Mouse (Mus musculus): ENCODE measurements around the gene Appbp2. TPM values are rescaled to one million over a fixed set of nuclear protein-coding genes. Genes with fewer than 3 reads are reported as not detected.

Gene Appbp2
- polyA plus RNA-seq (2012; rRNA removed): 10.5 and 11.5 TPM in 2 replicates

DNA sequence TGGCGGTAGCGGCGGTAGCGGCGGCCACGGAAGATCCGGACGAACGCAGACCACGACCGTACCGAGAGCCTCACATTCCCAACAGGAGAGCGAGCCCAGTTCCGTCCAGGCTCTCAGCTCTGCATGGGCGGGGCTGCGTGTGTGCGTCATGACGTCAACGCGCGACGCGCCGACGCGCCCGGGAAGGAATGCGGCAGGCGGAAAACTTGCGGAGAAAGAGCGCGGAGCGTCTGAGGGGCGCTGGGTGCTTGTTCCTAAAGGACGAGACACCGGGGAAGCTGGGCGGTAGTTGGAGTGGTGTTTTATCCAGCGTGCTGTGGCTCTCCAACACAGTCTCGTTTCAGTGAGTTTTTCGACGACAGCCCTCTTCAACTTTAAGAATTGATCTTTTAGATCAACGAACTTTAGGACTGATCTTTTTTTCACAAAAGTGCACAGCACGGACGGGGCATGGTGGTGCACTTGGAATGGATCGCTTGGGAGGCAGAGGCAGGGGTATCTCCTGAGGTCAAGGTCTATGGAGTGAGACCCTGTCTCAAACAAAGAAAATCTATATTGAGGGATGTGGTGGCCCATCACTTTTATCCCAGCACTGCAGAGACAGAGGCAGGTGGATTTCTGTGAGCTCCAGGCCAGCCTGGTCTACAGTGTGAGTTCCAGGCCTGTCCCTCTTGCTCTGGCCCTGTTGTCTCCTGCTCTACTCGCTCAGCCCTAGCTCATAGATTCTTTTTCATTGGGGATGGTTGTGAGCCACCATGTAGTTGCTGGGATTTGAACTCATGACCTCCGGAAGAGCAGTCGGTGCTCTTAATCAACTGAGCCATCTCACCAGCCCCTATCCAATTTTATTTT, at the start of gene Appbp2:
Gene Appbp2 (minus strand): TSS at position 141 of the 852 bp plus-strand sequence.
- WGBS: 5% methylated on average over 48 of the region's 48 CpGs

GRCm38 (mm10) chr11:85281219-85281878, 46.4 kb upstream of the Appbp2 start:
- 68% methylated on average over 15 of the region's 15 CpGs for WGBS
- TF ChIP-seq CTCF (conservative IDR thresholded peaks at IDR 0.05; ENCODE audit: insufficient read depth, insufficient read length, low read depth, low read length) (no peak), POLR2A (IDR thresholded peaks at IDR 0.05; ENCODE audit: low read depth, low read length) (no peak)
- H3K36me3 ChIP-seq (ENCODE audit: control insufficient read depth, insufficient read depth, low read length): no peaks in the 10 kb centered on the region
- DNase-seq: no peak
- no peak overlapping the region for H3K4me3 ChIP-seq (ENCODE audit: insufficient read depth, low read depth, low read length)
- no peaks in the 10 kb centered on the region for H3K4me1 ChIP-seq (ENCODE audit: control insufficient read depth, insufficient read depth, low read length)
- no peak overlapping the region for H3K27ac ChIP-seq (ENCODE audit: insufficient read depth, low read depth, low read length)
- H3K27me3 ChIP-seq (replicated peaks; ENCODE audit: control insufficient read depth, insufficient read depth, low read length): no peaks in the 10 kb centered on the region

More for the DNA sequence above, at the start of gene Appbp2:
- peak; percentile 95 for DNase-seq
- peak within 1 kb of the TSS; percentile 91 for H3K27ac ChIP-seq (ENCODE audit: insufficient read depth, low read depth, low read length)
- H3K4me3 ChIP-seq (ENCODE audit: insufficient read depth, low read depth, low read length): peak within 1 kb of the TSS; percentile 79
- 0 out of 2 replicates have a peak, but pooled peaks cover 6% of the 10 kb centered on the region for H3K4me1 ChIP-seq (ENCODE audit: control insufficient read depth, insufficient read depth, low read length)
- H3K27me3 ChIP-seq (replicated peaks; ENCODE audit: control insufficient read depth, insufficient read depth, low read length): no peaks in the 10 kb centered on the region
- peak; percentile 91 for TF ChIP-seq POLR2A (IDR thresholded peaks at IDR 0.05; ENCODE audit: low read depth, low read length)
- no peak for TF ChIP-seq CTCF (conservative IDR thresholded peaks at IDR 0.05; ENCODE audit: insufficient read depth, insufficient read length, low read depth, low read length)
- H3K36me3 ChIP-seq (ENCODE audit: control insufficient read depth, insufficient read depth, low read length): no peaks in the 10 kb centered on the region

GRCm38 (mm10) chr11:85278175-85278574, 43.2 kb upstream of the Appbp2 start:
- Histone ChIP-seq H3K27me3 (replicated peaks; ENCODE audit: control insufficient read depth, insufficient read depth, low read length) (no peaks in the 10 kb centered on the region), H3K4me1 (ENCODE audit: control insufficient read depth, insufficient read depth, low read length) (no peaks in the 10 kb centered on the region), H3K36me3 (ENCODE audit: control insufficient read depth, insufficient read depth, low read length) (no peaks in the 10 kb centered on the region), H3K4me3 (ENCODE audit: insufficient read depth, low read depth, low read length) (no peak overlapping the region), H3K27ac (ENCODE audit: insufficient read depth, low read depth, low read length) (no peak overlapping the region)
- TF ChIP-seq POLR2A (IDR thresholded peaks at IDR 0.05; ENCODE audit: low read depth, low read length): no peak
- no peak for TF ChIP-seq CTCF (conservative IDR thresholded peaks at IDR 0.05; ENCODE audit: insufficient read depth, insufficient read length, low read depth, low read length)
- 89% methylated on average over 1 of the region's 1 CpGs for WGBS
- no peak for DNase-seq

DNA sequence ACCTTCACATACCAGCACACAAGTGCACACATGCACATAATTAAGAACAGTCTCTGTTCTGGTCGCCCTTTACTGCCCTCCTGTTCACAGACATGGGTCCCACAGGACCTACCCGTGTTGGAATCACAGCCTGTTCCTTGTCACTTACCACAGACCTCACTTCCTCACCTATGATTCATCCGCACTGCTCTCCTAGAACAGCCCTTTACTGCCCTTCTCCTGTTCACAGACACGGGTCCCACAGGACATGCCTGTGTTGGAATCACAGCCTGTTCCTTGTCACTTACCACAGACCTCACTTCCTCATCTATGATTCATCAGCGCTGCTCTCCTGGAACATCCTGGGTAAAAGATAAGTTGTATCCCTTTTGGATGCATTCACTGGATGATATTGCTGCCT, 42.7 kb upstream of the Appbp2 start:
- Histone ChIP-seq H3K4me1 (ENCODE audit: control insufficient read depth, insufficient read depth, low read length) (no peaks in the 10 kb centered on the region), H3K4me3 (ENCODE audit: insufficient read depth, low read depth, low read length) (no peak overlapping the region), H3K27ac (ENCODE audit: insufficient read depth, low read depth, low read length) (no peak overlapping the region), H3K36me3 (ENCODE audit: control insufficient read depth, insufficient read depth, low read length) (no peaks in the 10 kb centered on the region), H3K27me3 (replicated peaks; ENCODE audit: control insufficient read depth, insufficient read depth, low read length) (no peaks in the 10 kb centered on the region)
- TF ChIP-seq CTCF (conservative IDR thresholded peaks at IDR 0.05; ENCODE audit: insufficient read depth, insufficient read length, low read depth, low read length) (no peak), POLR2A (IDR thresholded peaks at IDR 0.05; ENCODE audit: low read depth, low read length) (no peak)
- WGBS: 64% methylated on average over 5 of the region's 5 CpGs
- no peak for DNase-seq

DNA sequence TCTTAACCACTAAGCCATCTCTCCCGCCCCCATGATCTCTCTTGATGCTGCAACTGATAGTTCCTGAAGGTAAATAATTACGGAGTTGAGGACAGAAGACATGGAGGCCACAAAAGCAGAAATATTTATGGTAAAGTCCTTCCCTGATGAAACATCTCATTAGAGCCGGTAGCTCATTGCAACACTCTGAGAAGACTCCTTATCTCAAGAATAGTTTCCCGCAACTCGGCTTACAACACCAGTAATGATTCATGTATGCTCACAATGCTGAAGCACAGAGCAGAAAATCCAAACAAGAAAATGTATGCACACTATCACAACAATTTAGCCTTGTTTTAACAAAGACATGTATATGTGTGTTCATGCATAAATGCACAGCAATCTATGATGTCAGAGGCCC, 40.2 kb upstream of the Appbp2 start:
- Histone ChIP-seq H3K27me3 (replicated peaks; ENCODE audit: control insufficient read depth, insufficient read depth, low read length) (no peaks in the 10 kb centered on the region), H3K27ac (ENCODE audit: insufficient read depth, low read depth, low read length) (no peak overlapping the region), H3K4me3 (ENCODE audit: insufficient read depth, low read depth, low read length) (no peak overlapping the region), H3K4me1 (ENCODE audit: control insufficient read depth, insufficient read depth, low read length) (no peaks in the 10 kb centered on the region; the same call in 1 of the 2 replicates), H3K36me3 (ENCODE audit: control insufficient read depth, insufficient read depth, low read length) (no peaks in the 10 kb centered on the region)
- 83% methylated on average over 5 of the region's 5 CpGs for WGBS
- TF ChIP-seq POLR2A (IDR thresholded peaks at IDR 0.05; ENCODE audit: low read depth, low read length) (no peak), CTCF (conservative IDR thresholded peaks at IDR 0.05; ENCODE audit: insufficient read depth, insufficient read length, low read depth, low read length) (no peak)
- no peak for DNase-seq

DNA sequence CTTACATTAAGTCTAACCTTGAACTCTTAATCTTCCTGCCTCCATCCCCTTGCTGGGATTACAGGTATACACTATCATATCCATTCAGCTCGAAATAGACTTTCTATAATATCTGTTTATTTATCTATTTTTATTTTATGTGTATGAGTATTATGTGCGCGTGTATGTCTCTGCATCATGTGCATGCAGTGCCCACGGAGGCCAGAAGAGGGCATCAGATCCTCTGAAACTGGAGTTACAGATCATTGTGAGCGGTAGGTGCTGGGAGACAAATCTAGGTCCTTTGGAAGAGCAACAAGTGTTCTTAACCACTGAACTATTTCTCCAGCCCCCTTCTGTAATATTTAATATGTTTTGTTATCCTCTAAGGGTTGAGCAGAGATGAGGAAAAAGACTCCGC, 38.4 kb upstream of the Appbp2 start:
- peak; percentile 38; the same call in 1 of the 2 replicates for TF ChIP-seq CTCF (conservative IDR thresholded peaks at IDR 0.05; ENCODE audit: insufficient read depth, insufficient read length, low read depth, low read length)
- no peak for TF ChIP-seq POLR2A (IDR thresholded peaks at IDR 0.05; ENCODE audit: low read depth, low read length)
- no peak overlapping the region for H3K27ac ChIP-seq (ENCODE audit: insufficient read depth, low read depth, low read length)
- H3K4me3 ChIP-seq (ENCODE audit: insufficient read depth, low read depth, low read length): no peak overlapping the region
- DNase-seq: no peak
- no peaks in the 10 kb centered on the region; the same call in 1 of the 2 replicates for H3K4me1 ChIP-seq (ENCODE audit: control insufficient read depth, insufficient read depth, low read length)
- no peaks in the 10 kb centered on the region for H3K36me3 ChIP-seq (ENCODE audit: control insufficient read depth, insufficient read depth, low read length)
- H3K27me3 ChIP-seq (replicated peaks; ENCODE audit: control insufficient read depth, insufficient read depth, low read length): no peaks in the 10 kb centered on the region
- WGBS: 78% methylated on average over 6 of the region's 6 CpGs

GRCm38 (mm10) chr11:85270631-85271030, 35.7 kb upstream of the Appbp2 start:
- Histone ChIP-seq H3K4me1 (ENCODE audit: control insufficient read depth, insufficient read depth, low read length) (no peaks in the 10 kb centered on the region; the same call in 1 of the 2 replicates), H3K27ac (ENCODE audit: insufficient read depth, low read depth, low read length) (no peak overlapping the region), H3K36me3 (ENCODE audit: control insufficient read depth, insufficient read depth, low read length) (no peaks in the 10 kb centered on the region), H3K27me3 (replicated peaks; ENCODE audit: control insufficient read depth, insufficient read depth, low read length) (no peaks in the 10 kb centered on the region), H3K4me3 (ENCODE audit: insufficient read depth, low read depth, low read length) (no peak overlapping the region)
- DNase-seq: peak; percentile 73
- no peak for TF ChIP-seq POLR2A (IDR thresholded peaks at IDR 0.05; ENCODE audit: low read depth, low read length)
- TF ChIP-seq CTCF (conservative IDR thresholded peaks at IDR 0.05; ENCODE audit: insufficient read depth, insufficient read length, low read depth, low read length): 0 out of 2 replicates have a peak, but pooled peaks have one; percentile 31
- 58% methylated on average over 3 of the region's 3 CpGs for WGBS

All from kidney, adult 2 months (tissue).